Mouse (Mus musculus) cerebellum, adult 2 months (tissue): Measurements from ENCODE around the gene Ifnz.
"Not testable (repeated sequence)": the region's sequence is repeated elsewhere in the genome, so short reads cannot be mapped to it uniquely, and the experiment has no call there.

ENCODE experiments used
- CTCF ChIP-seq: fragments of 200-500 bp; IDR thresholded peaks from 2 replicates; pipeline ENCODE4 v1.5.1; 2011; ENCODE audit warnings: low read depth, mild to moderate bottlenecking, control low read depth, low read length, moderate library complexity, borderline replicate concordance; ENCODE audit not compliant: insufficient read depth
- POLR2A ChIP-seq: fragments of 200-500 bp; IDR thresholded peaks from 2 replicates; pipeline ENCODE4 v1.6.1; 2011; ENCODE audit warnings: low read length, control low read depth, borderline replicate concordance; ENCODE audit not compliant: insufficient read depth

DNA sequence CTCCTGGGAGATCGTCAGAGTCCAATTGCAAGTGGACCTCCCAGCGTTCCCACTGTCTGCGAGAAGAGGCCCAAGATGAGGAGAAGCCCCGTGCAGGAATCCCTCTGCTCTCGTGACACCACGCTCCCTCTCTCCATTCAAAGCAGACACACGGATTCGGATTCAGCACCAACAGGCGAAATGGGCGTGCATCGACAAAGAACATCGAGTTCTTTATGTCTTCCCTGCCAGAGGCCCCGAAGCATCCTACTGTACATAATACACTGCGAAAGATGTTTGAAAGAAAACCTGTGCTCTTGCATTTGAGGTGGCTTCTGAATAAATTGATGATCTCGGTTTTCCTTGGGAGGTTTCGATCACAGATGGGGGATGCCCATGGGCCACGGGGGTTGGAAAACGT lies 1.6 kb upstream of the Ifnz start:
- TF ChIP-seq CTCF, POLR2A: not testable (repeated sequence)
